Mouse (Mus musculus): ENCODE measurements around the gene Akap11. TPM values are rescaled to one million over a fixed set of nuclear protein-coding genes. Genes with fewer than 3 reads are reported as not detected.

The Akap11 gene
- total RNA-seq, 2 experiments from 2014 or later, result 30.2 to 36.8 TPM

- no peak for DNase-seq
These were observed 7.9 kb downstream of the Akap11 start for GRCm38 (mm10) chr14:78528461-78529425.

- DNase-seq, result no peak
These were observed 9.7 kb downstream of the Akap11 start for GRCm38 (mm10) chr14:78526907-78527306.

- no peak for DNase-seq
These were observed 10.1 kb downstream of the Akap11 start for GRCm38 (mm10) chr14:78526475-78526874.

- no peak for DNase-seq
These were observed 10.8 kb downstream of the Akap11 start for GRCm38 (mm10) chr14:78525611-78526457.

- DNase-seq, result no peak
These were observed 11.5 kb downstream of the Akap11 start for GRCm38 (mm10) chr14:78525059-78525458.

- no peak for DNase-seq
These were observed 25.9 kb downstream of the Akap11 start for GRCm38 (mm10) chr14:78510713-78511112.

- no peak for DNase-seq
These were observed 26.8 kb downstream of the Akap11 start for GRCm38 (mm10) chr14:78509791-78510190.

- DNase-seq, result no peak
These were observed 36.0 kb downstream of the Akap11 start for GRCm38 (mm10) chr14:78500578-78500977.

- no peak for DNase-seq
These were observed 39.9 kb downstream of the Akap11 start for GRCm38 (mm10) chr14:78496691-78497090.

- DNase-seq, result no peak
These were observed 41.4 kb downstream of the Akap11 start for GRCm38 (mm10) chr14:78495241-78495640.

- no peak for DNase-seq
These were observed 44.0 kb downstream of the Akap11 start for GRCm38 (mm10) chr14:78492602-78493001.

- no peak for DNase-seq
These were observed 45.2 kb downstream of the Akap11 start for GRCm38 (mm10) chr14:78491432-78491831.

GRCm38 (mm10) chr14:78482385-78483231 is 54.0 kb downstream of the Akap11 start:
- peak; percentile 24 for DNase-seq

- DNase-seq, result no peak
These were observed 62.5 kb downstream of the Akap11 start for GRCm38 (mm10) chr14:78474058-78474457.

- DNase-seq, result no peak
These were observed 65.9 kb downstream of the Akap11 start for GRCm38 (mm10) chr14:78470714-78471113.

- DNase-seq, result no peak
These were observed 67.6 kb downstream of the Akap11 start for GRCm38 (mm10) chr14:78468991-78469390.

- DNase-seq, result no peak
These were observed 68.6 kb downstream of the Akap11 start for GRCm38 (mm10) chr14:78467994-78468393.

- DNase-seq, result no peak
These were observed 72.3 kb downstream of the Akap11 start for GRCm38 (mm10) chr14:78464353-78464752.

GRCm38 (mm10) chr14:78459121-78459520 is 77.5 kb downstream of the Akap11 start:
- DNase-seq, result no peak

- DNase-seq, result no peak
These were observed 77.9 kb downstream of the Akap11 start for GRCm38 (mm10) chr14:78458705-78459104.

GRCm38 (mm10) chr14:78454970-78455369 is 81.6 kb downstream of the Akap11 start:
- no peak for DNase-seq

GRCm38 (mm10) chr14:78448807-78449406 is 87.7 kb downstream of the Akap11 start:
- no peak for DNase-seq
